9 mouse cellular contexts compared by ENCODE assay signal in the genomic region with DNA sequence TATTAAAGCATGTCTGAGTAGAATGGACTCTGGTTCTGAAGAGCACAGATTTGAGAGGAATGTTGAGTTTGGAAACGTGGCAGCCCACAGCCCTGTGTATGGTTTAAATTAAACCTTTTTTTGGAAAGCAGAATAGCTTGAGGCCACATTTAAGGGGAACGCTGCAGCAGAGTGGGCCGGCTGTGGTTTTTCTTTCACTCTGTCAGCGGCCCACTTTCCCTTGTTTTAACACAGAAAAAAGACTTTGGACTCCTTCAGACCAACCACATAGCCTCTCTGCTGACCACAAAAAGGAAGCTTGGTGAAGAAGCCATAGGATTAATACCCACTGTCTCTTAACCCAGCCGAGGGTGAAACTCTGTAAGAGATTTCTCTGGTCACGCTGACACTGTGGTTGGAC.
DNase-seq lines count a peak whose midpoint lies in the region; ATAC-seq and TF ChIP-seq lines count a peak whose summit lies in the region.
"Had no signal": no experiment of that assay in that cellular context is flagged by ENCODE, and none has a peak within 500 bp of the region (broad histone marks: within the 10 kb centered on the region; RNA-seq: fewer than 3 reads in every experiment).

No protein-coding gene starts in this region.

- H3K36me3 ChIP-seq in heart, embryonic 14.5 days (ENCODE audit: control insufficient read depth, insufficient read depth, low read length): peaks cover 7% of the 10 kb centered on the region
- H3K36me3 ChIP-seq in forebrain, embryonic 16.5 days (ENCODE audit: control insufficient read depth, insufficient read depth): no peaks in the 10 kb centered on the region
- H3K36me3 ChIP-seq in limb, embryonic 14.5 days (ENCODE audit: control insufficient read depth, insufficient read depth, low read length): peaks cover 3% of the 10 kb centered on the region

- no peak overlapping the region for H3K4me3 ChIP-seq in heart, embryonic 14.5 days (ENCODE audit: control insufficient read depth in 1 of 2, insufficient read depth in 1 of 2, low read depth in 1 of 2, low read length in 2 of 2)
- no peak overlapping the region for H3K4me3 ChIP-seq in forebrain, embryonic 16.5 days (replicated peaks; ENCODE audit: low read length)
- H3K4me3 ChIP-seq in limb, embryonic 14.5 days (replicated peaks; ENCODE audit: low read length): no peak overlapping the region; the same call in 1 of the 2 replicates

- H3K4me2 ChIP-seq in heart, embryonic 14.5 days (ENCODE audit: low read length): peak overlapping the region; percentile 38
- H3K4me2 ChIP-seq in forebrain, embryonic 16.5 days (ENCODE audit: low read length): peak overlapping the region; percentile 2; the same call in 1 of the 2 replicates
- peak overlapping the region; percentile 43 for H3K4me2 ChIP-seq in limb, embryonic 14.5 days (replicated peaks; ENCODE audit: low read depth, low read length, severe bottlenecking)

- no peak for TF ChIP-seq POLR2A in limb, embryonic 14.5 days (IDR thresholded peaks at IDR 0.05; ENCODE audit: borderline replicate concordance, extremely low read depth, insufficient read depth, insufficient read length)

- no peak for ATAC-seq in heart, embryonic 14.5 days (ENCODE audit: insufficient number of reproducible peaks, insufficient read depth, low FRiP score, low read depth)
- ATAC-seq in forebrain, embryonic 16.5 days: peak; percentile 36; the same call in 1 of the 2 replicates
- peak; percentile 77 for ATAC-seq in limb, embryonic 14.5 days (ENCODE audit: low FRiP score, low read depth)

- 55% methylated on average over 6 of the region's 6 CpGs for WGBS in heart, embryonic 14.5 days
- WGBS in forebrain, embryonic 16.5 days: 12% methylated on average over 6 of the region's 6 CpGs
- WGBS in limb, embryonic 14.5 days: 11% methylated on average over 6 of the region's 6 CpGs

- peak overlapping the region in 1 of 2 experiments; percentile 45; a peak in 2 of 4 replicates for H3K27ac ChIP-seq in heart, embryonic 14.5 days (replicated peaks in 1 of 2; ENCODE audit: control insufficient read depth in 1 of 2, insufficient read depth in 1 of 2, low read depth in 2 of 2, low read length in 2 of 2)
- no peak overlapping the region for H3K27ac ChIP-seq in forebrain, embryonic 16.5 days (ENCODE audit: low read length)
- H3K27ac ChIP-seq in limb, embryonic 14.5 days (replicated peaks; ENCODE audit: low read depth, low read length): peak overlapping the region; percentile 87

- no peaks in the 10 kb centered on the region for H3K27me3 ChIP-seq in heart, embryonic 14.5 days (ENCODE audit: control insufficient read depth, insufficient read depth, low read length)
- H3K27me3 ChIP-seq in forebrain, embryonic 16.5 days (replicated peaks; ENCODE audit: control insufficient read depth, insufficient read depth, low read length): no peaks in the 10 kb centered on the region
- no peaks in the 10 kb centered on the region for H3K27me3 ChIP-seq in limb, embryonic 14.5 days (ENCODE audit: control insufficient read depth, insufficient read depth, low read length)

- no peak for DNase-seq in heart, adult 9 months (ENCODE audit: low spot score in 2 of 2)
- DNase-seq in adipocyte (ENCODE audit: low spot score): peak; percentile 28
- peak; percentile 87 for DNase-seq in limb, embryonic 14.5 days (ENCODE audit: low spot score)
- DNase-seq in right cerebral cortex, postnatal 25 days: no peak
- no peak for DNase-seq in right cerebral cortex, postnatal 10 days (ENCODE audit: low spot score in 2 of 2)
- DNase-seq in c-Kit-positive CD71-positive TER-119-positive erythroid progenitor cells, embryonic 14.5 days (ENCODE audit: low spot score): no peak
- DNase-seq: cerebellum, adult 9-10 months had no signal

- no peak overlapping the region for H3K9ac ChIP-seq in heart, embryonic 14.5 days (ENCODE audit: low read length)
- H3K9ac ChIP-seq in forebrain, embryonic 16.5 days (replicated peaks; ENCODE audit: low read depth, low read length): no peak overlapping the region
- H3K9ac ChIP-seq in limb, embryonic 14.5 days (ENCODE audit: low read depth, low read length, severe bottlenecking): peak overlapping the region; percentile 28; the same call in 1 of the 2 replicates

- H3K4me1 ChIP-seq in heart, embryonic 14.5 days (ENCODE audit: control insufficient read depth in 2 of 2, insufficient read depth in 2 of 2, low read length in 2 of 2): peaks cover 24 to 57% of the 10 kb centered on the region in 2 experiments
- H3K4me1 ChIP-seq in forebrain, embryonic 16.5 days (replicated peaks; ENCODE audit: control insufficient read depth, insufficient read depth, low read length): peaks cover 24% of the 10 kb centered on the region
- peaks cover 46% of the 10 kb centered on the region for H3K4me1 ChIP-seq in limb, embryonic 14.5 days (ENCODE audit: control insufficient read depth, insufficient read depth, low read length)

- H3K9me3 ChIP-seq in heart, embryonic 14.5 days (ENCODE audit: control insufficient read depth, low read length): no peaks in the 10 kb centered on the region
- H3K9me3 ChIP-seq in forebrain, embryonic 16.5 days (ENCODE audit: control insufficient read depth, low read length): no peaks in the 10 kb centered on the region
- no peaks in the 10 kb centered on the region for H3K9me3 ChIP-seq in limb, embryonic 14.5 days (ENCODE audit: control insufficient read depth, low read length)

Comparison
In these comparisons a context has a peak if more than half of its experiments do, and no peak if none do; other contexts are left out.
1. DNase-seq: peak in adipocyte (single experiment) and limb, embryonic 14.5 days (single experiment); none in heart, adult 9 months (0 of 2), right cerebral cortex, postnatal 25 days (single experiment), right cerebral cortex, postnatal 10 days (0 of 2) and c-Kit-positive CD71-positive TER-119-positive erythroid progenitor cells, embryonic 14.5 days (single experiment).
2. Peak in every context shown above with its lines, with median percentiles within 50 percentile points of each other: H3K4me2 ChIP-seq.